Mouse (Mus musculus): Measurements from ENCODE around the gene Gpc3. TPM values are rescaled to one million over a fixed set of nuclear protein-coding genes. Genes with fewer than 3 reads are reported as not detected.
"Not testable (repeated sequence)": the region's sequence is repeated elsewhere in the genome, so short reads cannot be mapped to it uniquely, and the experiment has no call there.

Gpc3 gene
- total RNA-seq, 2 experiments from 2014 or later, result 13.2 to 14.9 TPM

GRCm38 (mm10) chrX:52448496-52448895 lies 165.3 kb downstream of the Gpc3 start:
- intact Hi-C loops (cut with DNase I), result no loop called here
- no peak for DNase-seq (ENCODE audit: extremely low spot score in 1 of 2, low spot score in 2 of 2)

DNA sequence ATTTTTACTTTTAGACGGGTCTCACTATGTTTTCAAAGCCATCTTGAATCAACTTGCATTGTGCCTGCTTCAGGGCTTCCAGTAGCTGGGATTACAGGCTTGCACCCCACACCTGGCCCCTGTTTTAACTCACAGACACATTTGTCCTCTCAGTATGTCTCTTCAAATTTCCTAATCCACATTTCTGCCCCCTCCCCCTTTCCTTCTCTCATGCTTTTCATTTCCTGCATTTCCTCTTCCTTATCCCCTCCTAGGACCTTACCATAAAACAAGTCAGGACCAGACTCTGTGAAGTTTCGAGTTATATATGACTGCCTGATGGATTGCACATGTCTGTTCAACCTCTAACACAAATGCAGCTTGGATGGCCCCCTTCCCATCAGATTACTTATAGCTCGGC lies 167.2 kb downstream of the Gpc3 start:
- intact Hi-C loops (cut with DNase I), result no loop called here
- DNase-seq (ENCODE audit: extremely low spot score in 1 of 2, low spot score in 2 of 2), result no peak

DNA sequence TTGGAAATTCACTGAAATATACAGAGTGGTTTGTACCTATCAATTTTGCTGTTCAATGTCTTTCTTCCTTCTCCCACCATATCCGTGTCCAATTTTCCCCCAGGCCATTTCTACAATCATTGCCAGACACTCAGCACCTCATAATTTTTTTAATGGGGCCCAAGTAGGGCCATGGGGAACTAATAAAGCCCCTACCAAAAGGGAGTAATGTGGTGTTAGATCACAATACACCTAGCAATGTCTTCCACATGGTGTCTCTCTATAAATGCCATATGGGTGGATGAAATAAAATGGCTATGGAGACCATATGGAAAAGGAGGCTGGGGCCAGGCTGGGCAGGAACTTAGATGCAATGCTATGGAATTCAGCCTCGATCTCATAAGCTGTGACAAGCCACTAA lies 168.8 kb downstream of the Gpc3 start:
- DNase-seq (ENCODE audit: extremely low spot score in 1 of 2, low spot score in 2 of 2), result no peak
- intact Hi-C loops (cut with DNase I), result no loop called here

- peak in 1 of 2 experiments; percentile 13 for DNase-seq (ENCODE audit: extremely low spot score in 1 of 2, low spot score in 2 of 2)
- intact Hi-C loops (cut with DNase I), result no loop called here
These were observed 172.0 kb downstream of the Gpc3 start for GRCm38 (mm10) chrX:52441798-52442197.

- intact Hi-C loops (cut with DNase I), result no loop called here
These were observed 174.3 kb downstream of the Gpc3 start for GRCm38 (mm10) chrX:52439421-52439820.

DNA sequence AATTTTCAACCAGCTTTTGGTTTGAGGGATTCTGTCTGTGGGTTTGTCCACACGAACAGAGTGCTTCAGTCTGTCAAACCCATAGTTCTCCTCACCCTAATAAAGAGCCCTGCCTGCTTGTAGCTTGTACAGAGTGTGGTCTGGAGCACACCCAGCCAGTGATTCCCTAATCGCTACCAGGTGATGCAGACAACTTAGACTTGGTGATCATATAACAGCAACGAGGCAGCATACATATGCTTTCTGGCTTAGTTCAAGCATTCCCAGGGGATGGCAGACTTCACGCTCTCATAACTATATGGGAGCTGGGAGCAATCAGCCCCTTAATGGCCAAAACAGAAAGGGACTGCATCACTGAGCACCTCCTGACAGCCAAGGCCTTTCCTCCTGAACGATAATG lies 188.1 kb downstream of the Gpc3 start:
- DNase-seq (ENCODE audit: extremely low spot score in 1 of 2, low spot score in 2 of 2), result no peak
- intact Hi-C loops (cut with DNase I), result no loop called here

More at GRCm38 (mm10) chrX:52439421-52439820, 174.3 kb downstream of the Gpc3 start:
- no peak for DNase-seq (ENCODE audit: extremely low spot score in 1 of 2, low spot score in 2 of 2)

DNA sequence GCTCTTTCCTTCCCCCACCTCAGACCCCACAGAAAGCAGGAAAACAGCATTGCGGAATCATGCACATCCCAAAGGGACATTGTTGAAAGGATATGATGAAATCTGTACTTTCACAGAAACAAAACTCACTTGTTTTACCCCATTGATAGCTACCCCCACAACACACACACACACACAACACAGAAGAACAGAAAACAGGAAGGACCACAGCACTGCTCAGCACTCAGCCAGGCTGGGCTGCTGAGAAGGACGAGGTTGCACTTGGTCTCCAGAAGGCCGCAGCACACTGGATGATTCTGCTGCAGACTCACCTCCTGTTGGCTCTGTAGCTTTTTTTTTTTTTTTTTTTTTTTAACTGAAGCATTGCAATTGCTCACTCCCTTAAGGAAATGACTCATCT lies 193.9 kb downstream of the Gpc3 start:
- DNase-seq (ENCODE audit: extremely low spot score in 1 of 2, low spot score in 2 of 2), result no peak
- intact Hi-C loops (cut with DNase I), result no loop called here

- DNase-seq (ENCODE audit: extremely low spot score in 1 of 2, low spot score in 2 of 2), result no peak
- intact Hi-C loops (cut with DNase I), result no loop called here
These were observed 200.8 kb downstream of the Gpc3 start for GRCm38 (mm10) chrX:52412936-52413335.

DNA sequence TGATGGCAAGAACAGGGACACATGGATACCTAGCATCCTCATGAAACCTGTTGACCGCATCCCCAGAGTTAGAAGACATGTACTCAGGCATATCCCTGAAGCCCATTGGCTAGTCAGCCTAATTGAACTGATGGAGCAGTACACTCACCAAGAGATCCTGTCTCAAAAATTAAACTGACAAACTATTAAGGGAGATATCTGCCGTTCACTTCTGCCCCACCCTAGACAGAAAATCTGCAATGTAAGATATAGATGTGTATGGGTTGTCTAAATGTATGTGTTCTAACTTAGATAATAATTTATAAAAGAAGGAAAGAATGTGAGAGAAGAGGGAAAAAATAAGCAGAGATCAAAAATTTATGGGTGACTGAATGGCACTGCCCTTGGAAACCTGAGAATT lies 212.6 kb downstream of the Gpc3 start:
- intact Hi-C loops (cut with DNase I), result no loop called here

GRCm38 (mm10) chrX:52375129-52375528 lies 238.6 kb downstream of the Gpc3 start:
- DNase-seq (ENCODE audit: extremely low spot score in 1 of 2, low spot score in 2 of 2), result peak in 1 of 2 experiments; percentile 19
- intact Hi-C loops (cut with DNase I), result loop anchor here (10.0 kb wide), 1 partner anchor 640 kb away; no protein-coding TSS in a partner anchor

More for the DNA sequence above, 212.6 kb downstream of the Gpc3 start:
- DNase-seq (ENCODE audit: extremely low spot score in 1 of 2, low spot score in 2 of 2), result no peak

DNA sequence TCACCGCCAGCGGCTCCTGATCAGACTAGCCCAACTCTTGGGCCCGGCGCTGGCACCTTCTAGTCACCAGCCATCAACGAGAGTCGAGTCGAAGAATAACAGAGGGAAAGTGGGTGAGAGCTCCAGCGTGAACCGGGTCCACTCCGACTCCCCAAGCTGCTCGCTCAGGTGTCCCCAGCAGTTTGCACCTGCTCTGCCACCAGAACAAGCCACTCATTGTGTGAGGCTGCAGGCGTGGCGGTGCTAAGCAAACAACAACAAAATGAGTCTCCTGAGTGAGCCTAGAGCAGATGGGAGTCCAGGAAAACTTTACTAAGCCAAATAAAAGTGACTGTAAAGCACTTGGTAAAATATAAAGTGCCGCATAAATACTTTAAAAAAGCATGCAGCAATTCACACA lies 239.5 kb downstream of the Gpc3 start:
- no peak for DNase-seq (ENCODE audit: extremely low spot score in 1 of 2, low spot score in 2 of 2)
- intact Hi-C loops (cut with DNase I), result loop anchor here (10.0 kb wide), 1 partner anchor 639 kb away; no protein-coding TSS in a partner anchor

DNA sequence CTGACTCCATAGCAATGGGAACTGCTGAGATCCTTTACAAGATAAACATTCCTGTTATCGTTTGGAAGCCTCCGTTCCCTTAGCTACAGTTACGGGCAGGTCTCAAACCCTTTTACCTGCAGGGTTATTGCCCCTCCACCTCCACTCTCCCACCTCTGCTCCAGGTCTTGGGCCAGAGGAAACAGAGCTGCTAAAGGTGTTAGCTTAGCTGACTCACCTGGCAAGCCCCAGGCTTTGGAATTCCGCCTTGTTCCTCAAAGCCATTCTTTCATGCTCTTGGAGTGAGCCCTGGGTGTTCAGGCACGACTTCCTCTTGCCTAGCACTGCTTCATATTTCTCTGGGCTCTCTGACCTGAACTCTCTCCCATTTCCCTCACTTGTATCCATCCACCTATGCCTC lies 241.3 kb downstream of the Gpc3 start:
- intact Hi-C loops (cut with DNase I), result loop anchor here (10.0 kb wide), 1 partner anchor 638 kb away; no protein-coding TSS in a partner anchor
- no peak for DNase-seq (ENCODE audit: extremely low spot score in 1 of 2, low spot score in 2 of 2)

DNA sequence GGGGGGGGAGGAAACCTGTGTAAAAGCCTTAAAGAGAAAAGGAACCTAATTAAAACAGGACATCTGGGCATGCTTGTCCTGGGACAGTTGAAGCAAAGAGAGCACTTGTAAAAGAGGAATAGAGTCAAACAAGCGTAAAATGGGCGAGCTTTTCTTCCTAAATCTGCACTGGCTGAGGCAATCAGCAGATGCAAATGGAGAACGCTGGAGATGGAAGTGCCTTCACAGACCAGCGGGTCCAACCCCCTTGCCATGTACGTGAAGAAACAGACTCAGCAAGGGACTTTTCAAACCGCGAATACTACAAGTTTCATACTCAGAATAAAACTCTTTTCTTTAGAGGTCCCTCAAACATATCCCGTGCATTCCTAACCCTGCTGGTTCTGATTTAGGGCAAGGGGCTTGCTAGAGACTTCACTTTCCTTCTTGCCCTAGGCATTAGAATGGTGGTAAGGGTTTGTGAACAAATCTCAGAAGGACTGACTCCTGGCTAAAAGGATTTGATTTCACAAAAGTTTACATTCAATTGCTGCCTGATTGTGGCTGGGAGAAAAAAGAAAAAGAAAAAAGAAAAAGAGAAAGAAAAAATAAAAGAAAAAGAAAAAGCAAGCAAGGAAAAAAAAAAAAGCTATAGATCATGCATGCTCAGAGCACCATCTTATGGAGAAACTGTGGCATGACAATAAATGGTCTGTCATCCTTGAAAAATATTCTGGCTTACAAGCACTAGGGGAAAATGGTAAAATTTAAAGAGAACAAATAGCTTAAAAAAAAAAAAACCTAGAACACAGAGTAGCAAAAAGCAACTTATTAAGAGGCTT lies 243.6 kb downstream of the Gpc3 start:
- DNase-seq (ENCODE audit: extremely low spot score in 1 of 2, low spot score in 2 of 2), result peak in 1 of 2 experiments; percentile 4
- intact Hi-C loops (cut with DNase I), result loop anchor here (10.0 kb wide), 2 partner anchors 205 to 635 kb away; partner anchors contain the start of gene Gpc4

GRCm38 (mm10) chrX:52369304-52369937 lies 244.3 kb downstream of the Gpc3 start:
- no peak for DNase-seq (ENCODE audit: extremely low spot score in 1 of 2, low spot score in 2 of 2)
- intact Hi-C loops (cut with DNase I), result loop anchor here (10.0 kb wide), 1 partner anchor 205 kb away; the partner anchor contains the start of gene Gpc4

- intact Hi-C loops (cut with DNase I), result loop anchor here (10.0 kb wide), 1 partner anchor 202 kb away; the partner anchor contains the start of gene Gpc4
These were observed 246.9 kb downstream of the Gpc3 start for GRCm38 (mm10) chrX:52366826-52367225.

DNA sequence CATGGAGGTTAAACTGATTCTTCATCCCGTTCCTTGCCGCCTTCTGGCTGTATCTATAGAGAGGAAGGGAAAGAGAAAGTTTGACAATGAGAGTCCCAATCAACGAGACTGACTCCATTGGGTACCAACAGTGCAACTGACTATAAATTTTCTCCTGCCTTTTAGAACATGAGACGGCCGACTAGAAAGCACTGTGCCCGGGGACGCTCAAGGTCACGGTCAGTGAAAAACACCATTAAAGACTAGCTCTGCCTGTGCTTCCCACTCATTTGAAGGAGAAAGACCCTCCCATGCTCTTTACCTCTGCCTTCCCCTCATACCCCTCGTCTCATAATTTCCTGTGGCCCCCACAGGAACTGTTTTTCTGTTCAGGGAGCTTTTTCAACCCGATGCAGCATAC lies 248.0 kb downstream of the Gpc3 start:
- intact Hi-C loops (cut with DNase I), result loop anchor here (10.0 kb wide), 1 partner anchor 201 kb away; the partner anchor contains the start of gene Gpc4
- DNase-seq (ENCODE audit: extremely low spot score in 1 of 2, low spot score in 2 of 2), result no peak

More at GRCm38 (mm10) chrX:52366826-52367225, 246.9 kb downstream of the Gpc3 start:
- no peak for DNase-seq (ENCODE audit: extremely low spot score in 1 of 2, low spot score in 2 of 2)

DNA sequence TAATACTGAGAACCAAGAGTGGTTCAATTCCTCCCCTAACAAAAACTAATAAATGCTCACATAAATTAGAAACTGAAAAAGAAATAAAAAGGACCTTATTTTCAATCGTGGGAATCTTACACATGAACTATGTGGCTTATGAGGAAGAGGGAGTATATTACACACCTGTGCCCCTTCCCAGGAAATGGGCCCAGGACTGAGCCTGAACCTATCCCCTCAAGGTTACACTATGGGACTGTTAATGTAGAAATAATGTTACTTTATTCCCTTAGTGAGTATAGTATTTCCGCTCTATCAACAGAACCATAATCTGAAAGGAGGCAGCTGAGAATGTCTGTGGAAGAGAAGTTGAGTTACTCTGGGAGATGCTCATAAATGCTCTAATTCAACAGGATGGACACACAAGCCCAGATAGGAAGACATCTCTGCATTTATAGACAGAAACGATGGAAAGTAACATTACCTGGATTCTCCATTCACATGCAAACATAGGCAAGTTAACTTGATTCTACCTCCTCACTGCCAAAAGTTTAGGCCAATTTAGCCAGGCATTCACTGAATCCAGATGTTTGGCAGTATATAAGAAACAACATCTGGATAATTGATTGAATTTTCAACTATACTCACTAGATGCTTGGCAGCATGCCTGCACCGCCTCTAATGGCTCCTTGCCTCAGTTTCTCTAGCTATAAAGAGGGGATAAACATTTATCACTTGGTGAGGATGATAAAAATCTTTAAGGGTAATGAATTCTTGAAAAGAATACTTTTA lies 251.3 kb downstream of the Gpc3 start:
- intact Hi-C loops (cut with DNase I), result loop anchor here (10.0 kb wide), 1 partner anchor 198 kb away; the partner anchor contains the start of gene Gpc4
- no peak for DNase-seq (ENCODE audit: extremely low spot score in 1 of 2, low spot score in 2 of 2)

GRCm38 (mm10) chrX:52352981-52353380 lies 260.8 kb downstream of the Gpc3 start:
- no peak for DNase-seq (ENCODE audit: extremely low spot score in 1 of 2, low spot score in 2 of 2)
- intact Hi-C loops (cut with DNase I), result no loop called here

GRCm38 (mm10) chrX:52350631-52351030 lies 263.1 kb downstream of the Gpc3 start:
- DNase-seq (ENCODE audit: extremely low spot score in 1 of 2, low spot score in 2 of 2); intact Hi-C loops (cut with DNase I): not testable (repeated sequence)

All from left cerebral cortex, postnatal 10 days (tissue).